In genomic region chrX:98964513-98964912, GRCm38 (mm10) we compare ENCODE assay signal across 25 mouse cellular contexts. TPM values are rescaled to one million over a fixed set of nuclear protein-coding genes. Genes with fewer than 3 reads are reported as not detected.
DNase-seq lines count a peak whose midpoint lies in the region; ATAC-seq and TF ChIP-seq lines count a peak whose summit lies in the region.
"Had no signal": no experiment of that assay in that cellular context is flagged by ENCODE, and none has a peak within 500 bp of the region (broad histone marks: within the 10 kb centered on the region; RNA-seq: fewer than 3 reads in every experiment).

No protein-coding gene starts in this region.

- TF ChIP-seq CTCF in lung, adult 2 months (IDR thresholded peaks at IDR 0.05; ENCODE audit: insufficient read depth, low read length): no peak
- TF ChIP-seq CTCF in bone marrow macrophage, adult 2 months (IDR thresholded peaks at IDR 0.05; ENCODE audit: low read depth, low read length): no peak

- H3K9me3 ChIP-seq in hindbrain, embryonic 13.5 days: no peaks in the 10 kb centered on the region
- H3K9me3 ChIP-seq: embryonic facial prominence, embryonic 15.5 days; forebrain, embryonic 15.5 days; G1E; heart, embryonic 10.5 days; hindbrain, embryonic 12.5 days had no signal

- no peak overlapping the region for H3K4me2 ChIP-seq in hindbrain, embryonic 13.5 days
- H3K4me2 ChIP-seq: embryonic facial prominence, embryonic 15.5 days; forebrain, embryonic 15.5 days; hindbrain, embryonic 12.5 days had no signal

- peak; percentile 1 for DNase-seq in lung, postnatal 25 days (ENCODE audit: low spot score)
- DNase-seq in lung, adult 2 months: no peak
- DNase-seq in lung, postnatal 36 days: peak; percentile 17
- no peak for DNase-seq in layer of hippocampus, postnatal 10 days (ENCODE audit: low spot score in 2 of 2)
- no peak for DNase-seq in cerebellum, adult 9-10 months
- DNase-seq: adrenal gland, adult 8-10 months; adrenal gland, postnatal 36 days; B cell, adult 2 months; cerebellum, adult 11 months; cerebellum, adult 9-11 months; embryo, embryonic 11 days; gastrocnemius, postnatal 36 days; heart, adult 18-20 months; heart, postnatal 10 days; heart, postnatal 4 days had no signal

- ATAC-seq in hindbrain, embryonic 13.5 days (ENCODE audit: low FRiP score): no peak
- ATAC-seq: CD4-positive, CD25-positive, alpha-beta regulatory T cell, adult 4 months; forebrain, embryonic 15.5 days; hindbrain, postnatal 0 days had no signal

- no peaks in the 10 kb centered on the region for H3K4me1 ChIP-seq in lung, adult 2 months (ENCODE audit: control insufficient read depth, insufficient read depth, low read length)
- peaks cover 17% of the 10 kb centered on the region for H3K4me1 ChIP-seq in bone marrow macrophage, adult 2 months (ENCODE audit: control insufficient read depth, insufficient read depth, low read length)
- H3K4me1 ChIP-seq in hindbrain, embryonic 13.5 days (replicated peaks): no peaks in the 10 kb centered on the region
- H3K4me1 ChIP-seq: embryonic facial prominence, embryonic 15.5 days; forebrain, embryonic 15.5 days; heart, embryonic 10.5 days; hindbrain, embryonic 12.5 days had no signal

- H3K9ac ChIP-seq in hindbrain, embryonic 13.5 days: no peak overlapping the region
- H3K9ac ChIP-seq: embryonic facial prominence, embryonic 15.5 days; forebrain, embryonic 15.5 days; hindbrain, embryonic 12.5 days had no signal

- H3K27ac ChIP-seq in bone marrow macrophage, adult 2 months (ENCODE audit: insufficient read depth, low read depth, low read length): peak overlapping the region; percentile 61
- H3K27ac ChIP-seq in hindbrain, embryonic 13.5 days: no peak overlapping the region
- H3K27ac ChIP-seq: embryonic facial prominence, embryonic 15.5 days; forebrain, embryonic 15.5 days; heart, embryonic 10.5 days; hindbrain, embryonic 12.5 days; hindbrain, postnatal 0 days had no signal

- no peaks in the 10 kb centered on the region for H3K36me3 ChIP-seq in hindbrain, embryonic 13.5 days
- H3K36me3 ChIP-seq: embryonic facial prominence, embryonic 15.5 days; forebrain, embryonic 15.5 days; G1E; heart, embryonic 10.5 days; hindbrain, embryonic 12.5 days had no signal

- H3K27me3 ChIP-seq in hindbrain, embryonic 13.5 days: peaks cover 3% of the 10 kb centered on the region; the same call in 1 of the 2 replicates
- H3K27me3 ChIP-seq: embryonic facial prominence, embryonic 15.5 days; forebrain, embryonic 15.5 days; hindbrain, embryonic 12.5 days had no signal

- no peak overlapping the region for H3K4me3 ChIP-seq in lung, adult 2 months (replicated peaks; ENCODE audit: extremely low read depth, low read depth, low read length)
- no peak overlapping the region for H3K4me3 ChIP-seq in bone marrow macrophage, adult 2 months (ENCODE audit: insufficient read depth, low read length)
- H3K4me3 ChIP-seq in hindbrain, embryonic 13.5 days: no peak overlapping the region
- H3K4me3 ChIP-seq: embryonic facial prominence, embryonic 15.5 days; erythroblast, embryonic 14.5 days; forebrain, embryonic 15.5 days; heart, embryonic 10.5 days; hindbrain, embryonic 12.5 days had no signal

- no peak for TF ChIP-seq POLR2A in lung, adult 2 months (IDR thresholded peaks at IDR 0.05; ENCODE audit: borderline replicate concordance, extremely low read depth, low read depth, low read length)
- TF ChIP-seq POLR2A in bone marrow macrophage, adult 2 months (IDR thresholded peaks at IDR 0.05; ENCODE audit: borderline replicate concordance, low read depth, low read length): no peak

RNA-seq across cellular contexts. Expression of gene Yipf6, which starts 28.4 kb away (rescaled TPM):
- 25.8 and 35.3 TPM in 2 replicates for polyA plus RNA-seq in lung, adult 2 months (2012; rRNA removed)
- 21.8 and 31.6 TPM in 2 replicates for polyA plus RNA-seq in bone marrow macrophage, adult 2 months (2012; ENCODE audit: insufficient read depth, insufficient read length, missing spikeins)
- 10 to 100 TPM; 35.9 to 37.2 TPM for total RNA-seq in layer of hippocampus, postnatal 10 days (2021)
- polyA plus RNA-seq in hindbrain, embryonic 13.5 days (2015; fragmentation: Nextera tagmentation; extraction: Ambion mirVana): 19.9 and 21.3 TPM in 2 replicates

RNA-seq across cellular contexts. Expression of gene Stard8, which starts 38.5 kb away (rescaled TPM):
- polyA plus RNA-seq in lung, adult 2 months (2012; rRNA removed): 87.0 and 89.6 TPM in 2 replicates
- 50.1 and 57.4 TPM in 2 replicates for polyA plus RNA-seq in bone marrow macrophage, adult 2 months (2012; ENCODE audit: insufficient read depth, insufficient read length, missing spikeins)
- 1 to 10 TPM; 8.6 to 8.9 TPM for total RNA-seq in layer of hippocampus, postnatal 10 days (2021)
- polyA plus RNA-seq in hindbrain, embryonic 13.5 days (2015; fragmentation: Nextera tagmentation; extraction: Ambion mirVana): 5.6 and 6.0 TPM in 2 replicates

Comparison
In these comparisons a context has a peak if more than half of its experiments do, and no peak if none do; other contexts are left out.
1. DNase-seq: peak in lung, postnatal 25 days (single experiment) and lung, postnatal 36 days (single experiment); none in lung, adult 2 months (single experiment), layer of hippocampus, postnatal 10 days (0 of 2) and cerebellum, adult 9-10 months (single experiment).